Mouse (Mus musculus): ENCODE results near the gene 2310039H08Rik. TPM values are rescaled to one million over a fixed set of nuclear protein-coding genes. Genes with fewer than 3 reads are reported as not detected.

2310039H08Rik gene
- polyA plus RNA-seq, 1 experiment from 2014 or later, result 58.3 TPM

- H3K36me3 ChIP-seq (ENCODE audit: control insufficient read depth, insufficient read depth, low read length), result peaks cover 29% of the 10 kb centered on the region
- H3K9ac ChIP-seq (replicated peaks; ENCODE audit: low read depth, low read length), result no peak overlapping the region
- no peak overlapping the region for H3K4me3 ChIP-seq (ENCODE audit: low read depth, low read length)
- H3K9me3 ChIP-seq (ENCODE audit: control insufficient read depth, low read length), result no peaks in the 10 kb centered on the region
- H3K27me3 ChIP-seq (ENCODE audit: control insufficient read depth, insufficient read depth, low read length), result no peaks in the 10 kb centered on the region
- no peak for ATAC-seq (ENCODE audit: low read depth)
- no peak overlapping the region for H3K27ac ChIP-seq (ENCODE audit: low read depth, low read length)
- 87% methylated on average over 6 of the region's 6 CpGs for WGBS
- H3K4me2 ChIP-seq (ENCODE audit: low read depth, low read length), result no peak overlapping the region
- H3K4me1 ChIP-seq (ENCODE audit: control insufficient read depth, insufficient read depth, low read length), result no peaks in the 10 kb centered on the region
Observed at GRCm38 (mm10) chr17:46809131-46809830, 36.8 kb downstream of the 2310039H08Rik start.

- H3K9me3 ChIP-seq (ENCODE audit: control insufficient read depth, low read length), result no peaks in the 10 kb centered on the region
- ATAC-seq (ENCODE audit: low read depth), result no peak
- no peak overlapping the region for H3K9ac ChIP-seq (replicated peaks; ENCODE audit: low read depth, low read length)
- H3K4me1 ChIP-seq (ENCODE audit: control insufficient read depth, insufficient read depth, low read length), result no peaks in the 10 kb centered on the region
- no peak overlapping the region for H3K4me2 ChIP-seq (ENCODE audit: low read depth, low read length)
- H3K27me3 ChIP-seq (ENCODE audit: control insufficient read depth, insufficient read depth, low read length), result no peaks in the 10 kb centered on the region
- 90% methylated on average over 3 of the region's 3 CpGs for WGBS
- peaks cover 24% of the 10 kb centered on the region for H3K36me3 ChIP-seq (ENCODE audit: control insufficient read depth, insufficient read depth, low read length)
- H3K4me3 ChIP-seq (ENCODE audit: low read depth, low read length), result no peak overlapping the region
- no peak overlapping the region for H3K27ac ChIP-seq (ENCODE audit: low read depth, low read length)
Observed at GRCm38 (mm10) chr17:46810672-46811071, 38.2 kb downstream of the 2310039H08Rik start.

- Histone ChIP-seq H3K4me1 (ENCODE audit: control insufficient read depth, insufficient read depth, low read length) (no peaks in the 10 kb centered on the region), H3K27me3 (ENCODE audit: control insufficient read depth, insufficient read depth, low read length) (no peaks in the 10 kb centered on the region), H3K4me2 (ENCODE audit: low read depth, low read length) (no peak overlapping the region), H3K9ac (replicated peaks; ENCODE audit: low read depth, low read length) (no peak overlapping the region), H3K27ac (ENCODE audit: low read depth, low read length) (no peak overlapping the region), H3K9me3 (ENCODE audit: control insufficient read depth, low read length) (no peaks in the 10 kb centered on the region), H3K36me3 (ENCODE audit: control insufficient read depth, insufficient read depth, low read length) (peaks cover 19% of the 10 kb centered on the region), H3K4me3 (ENCODE audit: low read depth, low read length) (no peak overlapping the region)
- WGBS, result 88% methylated on average over 1 of the region's 1 CpGs
- ATAC-seq (ENCODE audit: low read depth), result no peak
Observed at GRCm38 (mm10) chr17:46812442-46812841, 40.0 kb downstream of the 2310039H08Rik start.

- no peak overlapping the region for H3K4me2 ChIP-seq (ENCODE audit: low read depth, low read length)
- WGBS, result 86% methylated on average over 8 of the region's 8 CpGs
- H3K36me3 ChIP-seq (ENCODE audit: control insufficient read depth, insufficient read depth, low read length), result peaks cover 10% of the 10 kb centered on the region; the same call in 1 of the 2 replicates
Observed at GRCm38 (mm10) chr17:46813637-46814036, 41.2 kb downstream of the 2310039H08Rik start.

GRCm38 (mm10) chr17:46814497-46814896 is 42.1 kb downstream of the 2310039H08Rik start:
- H3K36me3 ChIP-seq (ENCODE audit: control insufficient read depth, insufficient read depth, low read length), result peaks cover 12% of the 10 kb centered on the region; the same call in 1 of the 2 replicates
- ATAC-seq (ENCODE audit: low read depth), result no peak

More at GRCm38 (mm10) chr17:46813637-46814036, 41.2 kb downstream of the 2310039H08Rik start:
- no peak overlapping the region for H3K27ac ChIP-seq (ENCODE audit: low read depth, low read length)
- no peak overlapping the region for H3K9ac ChIP-seq (replicated peaks; ENCODE audit: low read depth, low read length)
- ATAC-seq (ENCODE audit: low read depth), result no peak
- no peak overlapping the region for H3K4me3 ChIP-seq (ENCODE audit: low read depth, low read length)
- no peaks in the 10 kb centered on the region for H3K9me3 ChIP-seq (ENCODE audit: control insufficient read depth, low read length)
- H3K27me3 ChIP-seq (ENCODE audit: control insufficient read depth, insufficient read depth, low read length), result no peaks in the 10 kb centered on the region
- no peaks in the 10 kb centered on the region for H3K4me1 ChIP-seq (ENCODE audit: control insufficient read depth, insufficient read depth, low read length)

GRCm38 (mm10) chr17:46816306-46816705 is 43.9 kb downstream of the 2310039H08Rik start:
- H3K36me3 ChIP-seq (ENCODE audit: control insufficient read depth, insufficient read depth, low read length), result peaks cover 8% of the 10 kb centered on the region; the same call in 1 of the 2 replicates

More at GRCm38 (mm10) chr17:46814497-46814896, 42.1 kb downstream of the 2310039H08Rik start:
- no peak overlapping the region for H3K27ac ChIP-seq (ENCODE audit: low read depth, low read length)
- no peak overlapping the region for H3K9ac ChIP-seq (replicated peaks; ENCODE audit: low read depth, low read length)
- H3K27me3 ChIP-seq (ENCODE audit: control insufficient read depth, insufficient read depth, low read length), result no peaks in the 10 kb centered on the region
- no peaks in the 10 kb centered on the region for H3K4me1 ChIP-seq (ENCODE audit: control insufficient read depth, insufficient read depth, low read length)
- no peak overlapping the region for H3K4me2 ChIP-seq (ENCODE audit: low read depth, low read length)
- H3K4me3 ChIP-seq (ENCODE audit: low read depth, low read length), result no peak overlapping the region
- no peaks in the 10 kb centered on the region for H3K9me3 ChIP-seq (ENCODE audit: control insufficient read depth, low read length)
- WGBS, result 94% methylated on average over 6 of the region's 6 CpGs

GRCm38 (mm10) chr17:46817734-46818158 is 45.3 kb downstream of the 2310039H08Rik start:
- H3K4me3 ChIP-seq (ENCODE audit: low read depth, low read length), result no peak overlapping the region
- 86% methylated on average over 12 of the region's 12 CpGs for WGBS
- ATAC-seq (ENCODE audit: low read depth), result no peak
- H3K9me3 ChIP-seq (ENCODE audit: control insufficient read depth, low read length), result no peaks in the 10 kb centered on the region
- H3K4me1 ChIP-seq (ENCODE audit: control insufficient read depth, insufficient read depth, low read length), result no peaks in the 10 kb centered on the region
- H3K9ac ChIP-seq (replicated peaks; ENCODE audit: low read depth, low read length), result no peak overlapping the region
- H3K4me2 ChIP-seq (ENCODE audit: low read depth, low read length), result no peak overlapping the region
- no peaks in the 10 kb centered on the region for H3K27me3 ChIP-seq (ENCODE audit: control insufficient read depth, insufficient read depth, low read length)
- no peak overlapping the region for H3K27ac ChIP-seq (ENCODE audit: low read depth, low read length)
- peaks cover 15% of the 10 kb centered on the region; the same call in 1 of the 2 replicates for H3K36me3 ChIP-seq (ENCODE audit: control insufficient read depth, insufficient read depth, low read length)

More at GRCm38 (mm10) chr17:46816306-46816705, 43.9 kb downstream of the 2310039H08Rik start:
- 69% methylated on average over 13 of the region's 13 CpGs for WGBS
- H3K9me3 ChIP-seq (ENCODE audit: control insufficient read depth, low read length), result no peaks in the 10 kb centered on the region
- no peaks in the 10 kb centered on the region for H3K27me3 ChIP-seq (ENCODE audit: control insufficient read depth, insufficient read depth, low read length)
- no peak overlapping the region for H3K27ac ChIP-seq (ENCODE audit: low read depth, low read length)
- H3K4me1 ChIP-seq (ENCODE audit: control insufficient read depth, insufficient read depth, low read length), result no peaks in the 10 kb centered on the region
- H3K4me2 ChIP-seq (ENCODE audit: low read depth, low read length), result no peak overlapping the region
- H3K9ac ChIP-seq (replicated peaks; ENCODE audit: low read depth, low read length), result no peak overlapping the region
- no peak for ATAC-seq (ENCODE audit: low read depth)
- no peak overlapping the region for H3K4me3 ChIP-seq (ENCODE audit: low read depth, low read length)

GRCm38 (mm10) chr17:46820628-46821027 is 48.2 kb downstream of the 2310039H08Rik start:
- H3K27me3 ChIP-seq (ENCODE audit: control insufficient read depth, insufficient read depth, low read length), result no peaks in the 10 kb centered on the region
- H3K4me2 ChIP-seq (ENCODE audit: low read depth, low read length), result no peak overlapping the region
- H3K9ac ChIP-seq (replicated peaks; ENCODE audit: low read depth, low read length), result no peak overlapping the region
- H3K27ac ChIP-seq (ENCODE audit: low read depth, low read length), result no peak overlapping the region
- H3K4me1 ChIP-seq (ENCODE audit: control insufficient read depth, insufficient read depth, low read length), result no peaks in the 10 kb centered on the region
- H3K4me3 ChIP-seq (ENCODE audit: low read depth, low read length), result no peak overlapping the region
- H3K9me3 ChIP-seq (ENCODE audit: control insufficient read depth, low read length), result no peaks in the 10 kb centered on the region
- H3K36me3 ChIP-seq (ENCODE audit: control insufficient read depth, insufficient read depth, low read length), result peaks cover 29% of the 10 kb centered on the region
- WGBS, result 93% methylated on average over 7 of the region's 7 CpGs
- no peak for ATAC-seq (ENCODE audit: low read depth)
